Mouse (Mus musculus) induced T-regulatory cell, adult 2 months (primary cell): ENCODE data around the gene Fah.

Source experiments
- DNase-seq: peaks from one replicate; pipeline ENCODE4 v3.0.0-alpha.2; 2012; ENCODE audit warnings: low read depth

Fah gene

DNA sequence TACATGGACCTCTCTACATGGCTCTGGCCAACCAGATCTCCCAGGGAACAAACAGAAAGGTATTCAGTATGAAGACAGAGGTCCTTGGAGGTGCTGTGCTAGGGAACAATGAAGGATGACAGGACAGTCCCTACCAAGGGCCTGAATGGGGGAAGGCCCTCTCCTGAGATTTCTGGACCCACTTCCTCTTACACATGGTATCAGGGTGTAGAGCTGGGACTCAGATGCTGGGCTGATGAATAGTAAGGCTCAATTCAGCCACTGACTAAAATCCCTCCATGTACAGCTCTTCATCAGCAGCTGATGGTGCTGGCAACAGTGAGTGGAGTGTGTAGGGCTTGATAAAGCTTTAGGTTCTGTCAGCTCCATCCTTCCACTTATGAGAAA, 11.6 kb downstream of the Fah start:
- DNase-seq, result no peak

DNA sequence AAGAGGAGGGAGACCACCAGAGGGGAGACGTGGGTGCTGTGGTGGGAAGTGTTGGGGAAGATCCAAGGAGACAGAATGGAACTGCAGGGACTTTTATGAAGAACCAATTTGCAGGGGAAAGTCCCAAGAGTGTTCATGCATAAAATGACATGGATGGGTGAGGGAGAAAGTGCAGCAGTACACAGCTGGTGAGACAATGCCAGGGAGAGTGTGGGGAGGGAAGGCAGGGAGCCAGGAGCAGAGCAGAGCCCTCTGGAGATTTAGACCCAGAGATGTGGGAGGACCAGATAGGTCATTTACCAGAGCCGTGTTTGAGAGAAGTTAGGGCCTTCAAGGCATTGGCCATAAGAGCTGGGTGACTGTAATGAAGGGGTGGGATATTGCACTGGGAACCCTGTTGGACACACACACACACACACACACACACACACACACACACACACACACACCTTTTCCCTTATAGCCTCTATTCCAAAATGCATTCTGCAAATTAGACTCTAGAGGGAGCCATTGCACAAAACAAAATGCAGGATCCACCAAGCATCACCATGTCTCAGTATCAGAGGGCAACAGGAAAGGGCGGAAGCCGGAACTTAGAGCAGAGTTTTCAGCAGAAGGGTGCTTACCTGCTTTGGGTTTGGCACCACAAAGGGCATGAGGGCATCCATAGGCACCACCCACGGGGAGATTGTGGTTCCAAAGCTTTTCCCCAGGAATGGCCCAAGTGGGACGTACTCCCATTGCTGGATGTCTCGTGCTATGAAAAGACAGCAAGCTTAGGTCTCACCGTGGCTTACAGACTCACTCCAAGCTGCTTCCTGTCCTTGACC, 12.2 kb downstream of the Fah start:
- peak; percentile 92 for DNase-seq

DNA sequence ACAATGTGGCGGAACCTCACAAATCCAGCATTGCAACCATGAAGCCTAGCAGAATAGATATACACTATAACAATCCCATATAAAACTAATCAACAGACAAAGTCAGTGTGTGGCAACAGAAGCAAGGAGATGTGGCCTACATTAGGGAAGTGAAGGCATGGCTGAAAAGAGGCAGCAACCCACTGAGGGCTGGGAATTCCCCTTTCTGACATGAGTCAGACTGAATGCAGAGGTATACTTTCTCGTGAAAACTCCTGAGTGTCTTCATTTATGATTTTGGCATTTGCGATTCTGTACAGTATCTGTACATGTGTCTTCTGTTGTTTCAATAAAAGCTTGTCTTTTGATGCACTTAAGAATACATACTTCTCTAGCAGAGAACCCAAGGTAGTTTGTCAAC, 15.2 kb downstream of the Fah start:
- peak; percentile 35 for DNase-seq

DNA sequence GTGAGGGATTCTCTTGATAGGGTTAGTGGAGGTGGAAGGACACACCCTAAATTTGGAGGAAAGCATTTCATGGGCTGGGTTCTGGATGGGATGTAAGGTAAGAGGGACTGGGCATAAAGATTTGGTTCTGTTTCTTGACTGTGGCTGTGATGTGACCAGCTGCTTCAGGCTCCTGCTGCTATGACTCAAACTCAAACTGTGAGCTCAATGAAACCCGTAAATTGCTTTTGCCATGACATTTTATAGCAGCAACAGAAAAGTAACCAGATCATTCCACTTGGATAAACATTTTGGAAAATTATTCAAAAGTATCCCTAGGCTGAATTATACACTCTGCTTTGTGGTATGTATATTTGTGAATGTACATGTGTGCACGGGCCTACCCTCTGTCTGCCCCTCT, 15.9 kb downstream of the Fah start:
- DNase-seq, result no peak

DNA sequence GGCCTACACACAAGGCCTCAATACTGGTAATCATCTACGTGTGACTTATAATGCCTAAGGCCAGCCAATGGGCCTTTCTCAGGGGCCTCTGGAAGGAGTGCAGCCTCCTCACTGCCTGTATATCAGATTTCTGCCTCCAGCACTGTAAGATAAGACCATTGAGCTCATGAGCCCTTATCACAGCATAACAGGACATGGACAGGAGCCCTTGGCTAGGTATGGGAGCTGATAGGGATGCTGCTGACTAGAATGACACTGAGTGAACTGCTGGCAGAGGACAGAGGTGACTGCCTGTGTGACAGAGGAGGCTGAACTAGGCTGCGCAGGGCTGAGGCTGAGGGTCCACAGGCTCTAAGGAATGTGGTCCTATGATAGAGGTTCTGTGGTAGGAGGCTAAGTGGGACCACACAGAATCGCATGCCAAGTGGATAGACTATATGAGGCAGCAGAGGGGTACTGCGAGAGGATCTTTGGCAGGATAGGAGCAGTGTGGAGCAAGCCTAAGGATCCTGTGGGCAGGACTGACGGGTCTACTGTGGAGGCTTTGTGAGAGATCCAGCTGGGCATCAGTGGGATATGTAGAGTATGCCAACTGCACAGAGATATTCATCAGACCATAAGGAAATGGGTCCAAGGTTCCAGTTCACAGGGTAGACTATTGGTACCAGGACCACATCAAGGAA, 19.3 kb downstream of the Fah start:
- no peak for DNase-seq

DNA sequence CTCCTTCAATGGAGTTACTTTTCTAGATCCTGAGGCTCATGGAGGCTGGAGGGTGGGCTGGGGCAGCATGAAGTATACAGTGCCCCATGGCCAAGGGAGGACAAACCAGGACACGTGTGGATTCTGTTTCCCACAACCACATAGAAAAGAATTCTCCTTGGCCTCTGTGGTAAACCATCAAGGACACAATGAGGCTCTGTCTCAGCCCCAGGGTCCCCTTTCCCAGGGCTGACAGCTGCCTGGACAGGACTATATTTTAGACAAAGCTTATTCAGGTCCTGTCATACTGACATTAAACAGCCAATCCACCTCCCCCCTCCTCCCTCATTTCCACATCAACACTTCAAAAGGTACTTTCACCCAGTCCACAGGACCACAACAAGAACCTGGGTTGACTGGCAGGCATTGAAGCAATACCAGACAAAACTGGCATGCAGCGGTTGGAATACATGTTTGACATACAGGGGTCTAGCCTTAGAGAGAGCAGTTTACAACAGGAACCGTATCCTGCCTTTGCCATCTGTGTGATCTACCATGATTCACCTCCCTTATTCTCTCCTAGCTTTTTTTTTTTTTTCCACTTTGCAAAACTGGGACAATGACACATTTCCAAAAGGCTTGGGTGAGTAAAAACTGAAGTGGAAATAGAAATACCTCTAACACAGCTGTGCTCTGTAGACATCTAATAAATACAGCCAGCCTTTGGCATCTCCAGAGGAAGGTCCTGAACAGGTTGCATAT, 20.0 kb downstream of the Fah start:
- DNase-seq, result no peak

DNA sequence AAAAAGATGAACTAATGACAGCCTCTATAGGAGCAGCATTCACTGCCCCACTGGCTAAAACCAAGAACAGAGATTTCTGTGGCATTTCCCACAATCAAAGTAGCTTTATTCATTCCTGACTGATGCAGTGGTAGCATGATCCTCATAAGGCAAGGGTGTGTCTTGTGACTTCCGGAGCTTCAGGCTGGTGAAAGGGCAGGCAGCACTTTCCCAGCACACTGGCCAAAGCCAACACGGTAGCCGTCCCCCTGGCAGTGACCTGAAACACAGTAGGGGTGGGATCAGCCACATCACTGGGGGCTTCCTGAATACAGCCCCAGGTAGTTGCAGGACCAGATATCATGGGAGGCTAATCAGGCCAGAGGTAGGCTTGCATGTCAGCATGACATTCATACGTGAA, 21.4 kb downstream of the Fah start:
- DNase-seq, result no peak

DNA sequence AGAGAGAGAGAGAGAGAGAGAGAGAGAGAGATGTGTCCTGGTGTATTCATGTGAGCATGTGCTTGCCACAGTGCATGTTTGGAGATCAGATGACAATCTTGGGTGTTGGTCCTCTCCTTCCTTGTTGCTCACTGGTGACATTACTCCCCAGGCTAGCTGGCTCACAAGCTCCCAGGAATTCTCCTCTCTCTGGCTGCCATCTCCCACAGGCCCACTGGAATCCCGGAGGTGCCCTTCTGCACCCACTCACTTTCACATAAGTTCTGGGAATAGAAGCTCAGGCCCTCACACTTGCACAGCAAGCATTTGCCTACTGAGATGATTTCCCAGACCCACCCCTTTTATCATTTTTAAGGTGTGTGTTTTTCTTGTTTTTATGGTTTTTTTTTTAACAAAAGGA, 26.8 kb downstream of the Fah start:
- DNase-seq, result no peak

DNA sequence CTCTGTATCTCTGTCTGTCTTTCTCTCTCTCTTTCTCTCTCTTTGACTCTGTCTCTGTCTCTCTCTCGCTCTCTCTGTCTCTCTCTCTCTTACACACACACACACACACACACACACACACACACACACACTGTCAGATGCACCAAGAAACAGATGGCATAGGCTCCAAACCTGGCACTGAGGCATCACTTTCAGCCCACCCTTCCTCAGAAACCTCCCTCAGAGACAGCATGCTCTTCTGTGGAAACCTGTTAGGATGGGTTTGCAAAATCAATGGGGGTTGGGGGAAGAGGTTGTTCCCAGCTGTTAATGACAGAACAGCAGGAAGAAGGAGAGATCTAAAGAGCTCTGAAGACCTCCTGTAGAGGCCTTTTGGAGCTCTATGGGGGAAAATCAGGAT, 27.7 kb downstream of the Fah start:
- no peak for DNase-seq

DNA sequence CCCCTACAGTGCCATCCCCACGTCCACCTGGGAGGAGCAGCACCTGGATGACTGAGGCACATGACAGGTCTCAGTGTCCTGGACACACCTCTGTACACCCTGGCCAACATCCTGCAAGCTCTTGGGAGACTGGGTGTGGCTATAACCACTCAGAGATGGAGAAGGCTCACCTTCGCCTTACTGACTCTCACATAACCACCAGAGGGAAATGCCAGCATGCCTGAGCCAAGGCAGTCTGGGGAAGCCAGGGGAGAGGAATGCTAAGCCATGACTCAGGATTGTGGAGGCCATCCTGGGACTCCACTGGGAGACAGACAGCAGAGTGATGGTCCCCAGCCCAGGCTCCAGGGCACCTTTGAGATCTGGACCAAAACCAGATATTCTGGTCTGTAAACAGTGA, 29.5 kb downstream of the Fah start:
- no peak for DNase-seq

DNA sequence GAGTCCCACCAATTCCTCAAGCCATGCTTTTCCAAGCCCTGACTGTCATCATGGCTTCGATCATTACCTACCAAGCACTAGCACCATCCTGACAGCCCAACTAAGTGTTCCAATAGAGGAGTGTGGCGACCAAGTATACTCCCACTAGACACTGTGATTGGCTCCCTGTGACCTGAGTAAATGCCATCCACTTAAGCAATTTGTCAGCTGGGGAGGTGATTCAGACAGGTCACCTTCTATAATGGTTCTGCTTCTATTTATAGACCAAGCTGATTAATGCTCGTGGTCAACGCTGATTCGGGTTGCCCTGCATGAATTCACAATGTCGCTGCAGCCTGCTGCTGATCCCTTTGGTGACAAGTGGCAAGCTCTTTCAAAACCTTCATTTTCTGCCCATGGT, 40.3 kb downstream of the Fah start:
- no peak for DNase-seq

DNA sequence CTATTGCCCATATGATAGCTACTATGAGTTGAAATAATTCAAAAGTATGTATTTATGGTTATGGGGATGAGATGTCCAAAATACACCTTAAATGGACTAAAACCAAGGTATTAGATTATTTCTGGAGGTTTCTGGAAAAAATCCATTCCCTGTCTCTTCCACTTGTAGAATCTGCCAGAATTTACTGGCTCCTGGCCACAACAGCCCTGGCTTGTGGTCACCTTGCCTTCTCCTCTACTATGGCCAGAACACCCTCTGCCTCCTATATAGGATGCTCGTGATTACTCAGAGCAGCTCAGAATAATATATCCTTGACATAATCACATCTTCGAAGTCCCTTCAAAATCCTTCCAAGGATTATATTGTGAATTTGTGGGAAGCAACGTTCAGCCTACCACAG, 42.3 kb downstream of the Fah start:
- no peak for DNase-seq

DNA sequence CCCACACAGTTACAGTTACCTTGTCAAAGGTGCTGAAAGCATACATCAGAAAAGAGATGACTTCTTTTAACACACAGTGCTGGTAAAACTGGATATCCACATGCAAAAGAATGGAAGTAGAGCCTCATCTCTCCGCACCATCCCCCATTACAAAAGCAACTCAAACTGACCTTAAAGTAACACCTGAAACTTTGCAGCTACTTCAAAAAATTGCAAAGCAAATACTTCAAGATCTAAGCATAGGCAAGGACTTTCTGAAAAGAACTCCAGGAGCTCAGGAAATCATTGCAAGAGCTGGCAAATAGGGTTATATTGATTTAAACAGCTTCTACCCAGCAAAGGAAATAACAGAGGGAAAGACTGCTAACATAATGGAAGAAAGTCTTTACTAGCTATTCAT, 46.0 kb downstream of the Fah start:
- DNase-seq, result no peak

DNA sequence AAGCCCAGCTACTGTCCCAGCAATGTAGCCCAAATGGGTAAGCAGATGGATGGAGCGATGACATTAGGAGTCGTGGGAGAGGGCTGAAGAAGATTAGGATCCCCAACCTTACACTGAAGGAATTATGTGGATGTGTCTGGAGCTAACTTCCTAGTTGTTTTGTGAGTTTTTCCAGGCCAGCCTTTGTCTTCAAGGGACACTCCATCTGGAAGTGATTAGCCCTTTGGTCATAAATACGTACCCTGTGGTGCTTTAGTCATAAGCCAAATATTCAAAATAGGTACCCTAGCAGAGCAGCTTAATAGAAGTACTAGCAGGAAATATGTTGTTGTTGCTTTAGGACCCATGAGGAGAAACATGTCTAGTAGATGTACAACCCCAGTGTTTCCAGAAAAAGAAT, 49.2 kb downstream of the Fah start:
- DNase-seq, result no peak

DNA sequence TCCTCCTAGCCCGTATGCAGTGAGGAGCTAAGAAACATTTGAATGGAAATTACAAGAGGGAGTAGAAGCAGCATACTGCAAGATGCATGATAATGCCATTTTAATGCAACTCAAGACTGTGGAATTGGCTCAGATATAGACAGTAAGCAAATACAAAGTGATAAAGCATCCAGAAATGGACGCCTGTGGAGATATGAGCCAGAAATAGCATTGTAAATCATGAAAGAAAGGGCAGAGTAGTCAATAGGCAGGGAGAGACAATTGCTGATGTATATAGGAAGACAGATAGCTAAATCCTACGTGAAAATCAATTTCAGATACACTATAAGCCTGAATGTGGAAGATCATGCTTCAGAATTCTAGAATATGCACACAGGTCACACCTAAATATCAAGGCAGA, 51.2 kb downstream of the Fah start:
- DNase-seq, result no peak

DNA sequence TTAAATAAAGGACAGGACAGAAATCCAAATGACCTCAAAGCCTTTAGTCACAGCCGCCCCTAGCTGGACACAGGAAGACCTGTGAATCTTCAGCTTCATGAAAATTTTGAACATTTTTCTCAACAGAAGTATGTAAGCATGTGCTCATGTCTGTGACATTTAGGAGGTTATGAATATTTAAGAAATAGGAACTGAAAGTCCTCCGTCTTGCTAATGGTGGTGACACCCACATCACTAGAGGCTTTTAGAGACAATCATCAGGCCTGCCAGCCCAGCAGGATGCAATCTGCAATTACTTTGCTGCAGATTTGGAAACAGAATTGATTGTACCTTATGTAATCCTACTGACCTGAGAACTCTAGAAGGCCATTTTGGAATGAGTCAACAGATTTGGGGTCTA, 55.0 kb downstream of the Fah start:
- no peak for DNase-seq

DNA sequence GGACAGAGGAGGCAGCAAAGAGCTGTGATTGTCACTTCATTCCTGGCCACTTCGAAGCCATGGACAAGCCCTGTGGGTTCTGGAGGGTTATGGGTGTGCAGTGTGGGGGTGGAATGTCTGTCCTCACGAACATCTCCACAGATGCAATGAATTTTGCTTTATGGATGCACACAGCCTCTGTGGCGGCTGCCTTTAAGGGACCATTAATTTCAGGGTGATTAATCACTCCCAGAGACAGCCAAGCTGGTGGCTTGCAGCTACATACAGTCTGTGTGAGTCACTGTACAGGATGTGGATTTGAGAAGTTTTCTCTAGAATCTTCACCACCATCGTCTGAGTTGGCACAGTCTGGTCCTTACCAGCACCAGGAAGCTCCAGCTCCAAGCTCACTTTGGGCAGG, 59.9 kb downstream of the Fah start:
- DNase-seq, result no peak

DNA sequence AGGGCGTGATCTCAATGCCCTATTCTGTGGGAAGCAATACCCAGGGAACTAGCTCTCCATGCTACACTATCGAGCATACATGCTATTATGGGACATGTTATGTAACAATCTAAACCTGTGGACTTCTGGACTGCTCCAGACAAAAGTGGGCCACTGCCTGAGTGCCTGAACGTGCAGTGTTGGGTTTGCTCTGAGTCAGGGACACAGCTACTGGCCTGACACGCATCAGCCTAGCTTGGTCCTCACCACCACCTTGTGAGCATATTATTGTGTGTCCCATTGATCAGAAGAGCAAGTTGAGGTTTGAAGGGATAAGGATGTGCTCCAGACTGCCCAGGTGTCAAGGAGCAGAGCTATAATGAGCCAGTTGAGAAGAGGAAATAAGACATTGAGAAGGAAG, 61.6 kb downstream of the Fah start:
- no peak for DNase-seq
